Mouse (Mus musculus): ENCODE data around the gene Terb2. TPM values are rescaled to one million over a fixed set of nuclear protein-coding genes. Genes with fewer than 3 reads are reported as not detected.
A peak's percentile ranks its signal among the peaks of the same experiment; 100 is the strongest.

Gene Terb2
- polyA plus RNA-seq, 1 experiment, result not detected

DNA sequence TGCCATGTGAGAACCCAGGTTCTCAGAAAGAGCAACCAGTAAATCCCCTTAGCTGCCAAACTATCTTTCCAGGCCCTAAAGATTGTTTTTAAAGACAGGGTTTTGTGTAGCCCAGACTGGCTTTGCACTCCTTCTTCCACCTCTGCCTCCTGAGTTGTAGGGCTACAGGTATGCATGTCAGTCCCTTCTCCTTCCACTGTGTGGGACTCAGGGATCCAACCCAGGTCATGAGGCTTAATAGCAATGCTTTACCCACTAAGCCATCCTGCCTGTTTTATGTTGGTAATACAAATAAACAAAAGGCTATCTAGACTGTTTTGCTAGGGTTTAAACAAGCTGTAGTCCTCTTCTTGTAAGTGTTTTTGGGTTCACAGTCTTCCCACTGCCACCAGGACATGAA, 28.5 kb upstream of the Terb2 start:
- no peak for TF ChIP-seq CTCF (IDR thresholded peaks at IDR 0.05; ENCODE audit: insufficient read depth, low read depth, low read length)
- TF ChIP-seq POLR2A (IDR thresholded peaks at IDR 0.05; ENCODE audit: insufficient read depth, low read depth, low read length), result no peak
- Histone ChIP-seq H3K4me3 (ENCODE audit: insufficient read depth, low read depth, low read length) (no peak overlapping the region), H3K4me1 (ENCODE audit: control insufficient read depth, insufficient read depth, low read length) (peaks cover 2% of the 10 kb centered on the region; the same call in 1 of the 2 replicates), H3K27ac (ENCODE audit: insufficient read depth, low read depth, low read length) (no peak overlapping the region)

GRCm38 (mm10) chr2:122158362-122158802, 27.7 kb upstream of the Terb2 start:
- no peak overlapping the region for H3K4me3 ChIP-seq (ENCODE audit: insufficient read depth, low read depth, low read length)
- H3K27ac ChIP-seq (ENCODE audit: insufficient read depth, low read depth, low read length), result no peak overlapping the region
- no peak for TF ChIP-seq POLR2A (IDR thresholded peaks at IDR 0.05; ENCODE audit: insufficient read depth, low read depth, low read length)
- peaks cover 2% of the 10 kb centered on the region; the same call in 1 of the 2 replicates for H3K4me1 ChIP-seq (ENCODE audit: control insufficient read depth, insufficient read depth, low read length)
- WGBS, result 60% methylated on average over 6 of the region's 6 CpGs

DNA sequence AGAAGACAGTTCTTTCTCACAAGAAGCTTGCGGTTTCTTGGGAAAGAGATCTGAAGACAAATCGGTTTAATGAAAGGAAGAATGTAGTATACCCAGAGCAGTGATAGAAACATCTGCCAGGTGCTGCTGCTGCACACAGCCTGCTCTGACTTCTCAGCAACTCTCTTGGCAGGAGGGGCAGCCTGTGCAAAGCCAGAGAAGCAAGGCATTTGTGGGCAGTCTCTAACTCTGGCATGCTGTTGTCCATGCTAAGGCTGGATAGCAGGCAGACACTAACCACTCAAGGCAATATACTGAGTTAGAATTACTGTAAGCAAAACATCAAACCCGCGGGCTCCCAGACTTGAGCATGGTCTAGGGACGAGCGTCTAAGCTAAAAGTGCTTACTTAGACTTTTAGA, 26.4 kb upstream of the Terb2 start:
- 88% methylated on average over 6 of the region's 6 CpGs for WGBS
- H3K4me1 ChIP-seq (ENCODE audit: control insufficient read depth, insufficient read depth, low read length), result peaks cover 10% of the 10 kb centered on the region

GRCm38 (mm10) chr2:122160680-122161079, 25.4 kb upstream of the Terb2 start, which contains the start of gene Trim69:
Trim69 (plus strand) TSS chr2:122160700.
- Histone ChIP-seq H3K27ac (ENCODE audit: insufficient read depth, low read depth, low read length) (no peak within 1 kb of the TSS), H3K4me1 (ENCODE audit: control insufficient read depth, insufficient read depth, low read length) (peaks cover 10% of the 10 kb centered on the region), H3K4me3 (ENCODE audit: insufficient read depth, low read depth, low read length) (no peak within 1 kb of the TSS)
- TF ChIP-seq CTCF (IDR thresholded peaks at IDR 0.05; ENCODE audit: insufficient read depth, low read depth, low read length) (no peak), POLR2A (IDR thresholded peaks at IDR 0.05; ENCODE audit: insufficient read depth, low read depth, low read length) (no peak)
- 62% methylated on average over 2 of the region's 2 CpGs for whole genome bisulfite sequencing

More for the DNA sequence above, 26.4 kb upstream of the Terb2 start:
- H3K27ac ChIP-seq (ENCODE audit: insufficient read depth, low read depth, low read length), result no peak overlapping the region
- H3K4me3 ChIP-seq (ENCODE audit: insufficient read depth, low read depth, low read length), result no peak overlapping the region
- TF ChIP-seq POLR2A (IDR thresholded peaks at IDR 0.05; ENCODE audit: insufficient read depth, low read depth, low read length) (no peak), CTCF (IDR thresholded peaks at IDR 0.05; ENCODE audit: insufficient read depth, low read depth, low read length) (no peak)

GRCm38 (mm10) chr2:122161542-122161941, 24.5 kb upstream of the Terb2 start:
- Histone ChIP-seq H3K27ac (ENCODE audit: insufficient read depth, low read depth, low read length) (no peak overlapping the region), H3K4me1 (ENCODE audit: control insufficient read depth, insufficient read depth, low read length) (peaks cover 10% of the 10 kb centered on the region), H3K4me3 (ENCODE audit: insufficient read depth, low read depth, low read length) (no peak overlapping the region)
- TF ChIP-seq CTCF (IDR thresholded peaks at IDR 0.05; ENCODE audit: insufficient read depth, low read depth, low read length), result no peak
- TF ChIP-seq POLR2A (IDR thresholded peaks at IDR 0.05; ENCODE audit: insufficient read depth, low read depth, low read length), result no peak
- WGBS, result 19% methylated on average over 4 of the region's 4 CpGs

- H3K4me1 ChIP-seq (ENCODE audit: control insufficient read depth, insufficient read depth, low read length), result peaks cover 10% of the 10 kb centered on the region
- 86% methylated on average over 2 of the region's 2 CpGs for WGBS
- TF ChIP-seq CTCF (IDR thresholded peaks at IDR 0.05; ENCODE audit: insufficient read depth, low read depth, low read length), result no peak
- TF ChIP-seq POLR2A (IDR thresholded peaks at IDR 0.05; ENCODE audit: insufficient read depth, low read depth, low read length), result no peak
- no peak overlapping the region for H3K4me3 ChIP-seq (ENCODE audit: insufficient read depth, low read depth, low read length)
- H3K27ac ChIP-seq (ENCODE audit: insufficient read depth, low read depth, low read length), result no peak overlapping the region
These were observed 23.5 kb upstream of the Terb2 start for GRCm38 (mm10) chr2:122162529-122162928.

- H3K27ac ChIP-seq (ENCODE audit: insufficient read depth, low read depth, low read length), result peak overlapping the region; percentile 20; the same call in 1 of the 2 replicates
- no peak overlapping the region for H3K4me3 ChIP-seq (ENCODE audit: insufficient read depth, low read depth, low read length)
- peaks cover 10% of the 10 kb centered on the region for H3K4me1 ChIP-seq (ENCODE audit: control insufficient read depth, insufficient read depth, low read length)
- no peak for TF ChIP-seq POLR2A (IDR thresholded peaks at IDR 0.05; ENCODE audit: insufficient read depth, low read depth, low read length)
- no peak for TF ChIP-seq CTCF (IDR thresholded peaks at IDR 0.05; ENCODE audit: insufficient read depth, low read depth, low read length)
- 55% methylated on average over 13 of the region's 13 CpGs for WGBS
These were observed 22.5 kb upstream of the Terb2 start for GRCm38 (mm10) chr2:122163430-122164195.

- 59% methylated on average over 11 of the region's 11 CpGs for WGBS
- no peak for TF ChIP-seq CTCF (IDR thresholded peaks at IDR 0.05; ENCODE audit: insufficient read depth, low read depth, low read length)
- TF ChIP-seq POLR2A (IDR thresholded peaks at IDR 0.05; ENCODE audit: insufficient read depth, low read depth, low read length), result no peak
- H3K27ac ChIP-seq (ENCODE audit: insufficient read depth, low read depth, low read length), result peak overlapping the region; percentile 20; the same call in 1 of the 2 replicates
- no peak overlapping the region for H3K4me3 ChIP-seq (ENCODE audit: insufficient read depth, low read depth, low read length)
- H3K4me1 ChIP-seq (ENCODE audit: control insufficient read depth, insufficient read depth, low read length), result peaks cover 10% of the 10 kb centered on the region
These were observed 21.8 kb upstream of the Terb2 start for GRCm38 (mm10) chr2:122164293-122164692.

DNA sequence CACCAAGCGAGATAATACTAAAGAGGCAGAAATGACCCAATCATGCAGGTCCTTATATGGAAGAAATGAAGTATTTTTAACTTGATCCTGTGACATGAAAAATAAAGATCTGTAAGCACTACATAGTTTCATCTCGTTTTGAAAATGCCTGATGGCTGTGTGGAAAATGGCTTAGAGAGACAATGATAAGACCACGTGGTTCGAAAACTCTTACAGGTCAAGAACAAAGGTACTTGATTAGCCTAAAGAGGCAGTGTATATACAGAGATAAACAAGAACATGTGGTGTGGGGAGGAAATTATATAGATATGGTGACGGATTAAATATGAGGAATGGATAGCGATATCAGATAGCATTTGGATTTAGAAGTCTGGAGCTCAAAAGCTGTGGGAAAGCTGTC, 14.8 kb upstream of the Terb2 start:
- Histone ChIP-seq H3K4me3 (ENCODE audit: insufficient read depth, low read depth, low read length) (no peak overlapping the region), H3K27ac (ENCODE audit: insufficient read depth, low read depth, low read length) (no peak overlapping the region), H3K4me1 (ENCODE audit: control insufficient read depth, insufficient read depth, low read length) (no peaks in the 10 kb centered on the region)
- 89% methylated on average over 6 of the region's 6 CpGs for WGBS
- TF ChIP-seq CTCF (IDR thresholded peaks at IDR 0.05; ENCODE audit: insufficient read depth, low read depth, low read length) (no peak), POLR2A (IDR thresholded peaks at IDR 0.05; ENCODE audit: insufficient read depth, low read depth, low read length) (no peak)
